8 mouse cellular contexts compared by ENCODE assay signal in genomic region chr4:152283186-152283950, GRCm38 (mm10). TPM values are rescaled to one million over a fixed set of nuclear protein-coding genes. Genes with fewer than 3 reads are reported as not detected.
DNase-seq lines count a peak whose midpoint lies in the region; ATAC-seq lines count a peak whose summit lies in the region.

No protein-coding gene starts in this region.

- ATAC-seq in hindbrain, embryonic 15.5 days (ENCODE audit: low FRiP score, low read depth) = peak; percentile 70

- H3K36me3 ChIP-seq in hindbrain, embryonic 15.5 days = no peaks in the 10 kb centered on the region

- peak; percentile 86 for DNase-seq in Muller cell, postnatal 12 days (ENCODE audit: inconsistent ontology term)
- peak; percentile 87 to 92 for DNase-seq in cerebellum, postnatal 25 days
- DNase-seq in gastrocnemius, adult 18-20 months (ENCODE audit: low spot score) = peak; percentile 81
- peak; percentile 82 to 83 for DNase-seq in layer of hippocampus, postnatal 36 days
- DNase-seq in lung, postnatal 14 days = peak; percentile 89
- DNase-seq in retina, adult 2 months (ENCODE audit: low read depth, low spot score) = peak; percentile 74
- DNase-seq in thymus, postnatal 25 days = peak; percentile 87

- H3K4me1 ChIP-seq in hindbrain, embryonic 15.5 days (replicated peaks) = peaks cover 39% of the 10 kb centered on the region

- H3K9me3 ChIP-seq in hindbrain, embryonic 15.5 days = no peaks in the 10 kb centered on the region

- peak overlapping the region; percentile 64 for H3K4me2 ChIP-seq in hindbrain, embryonic 15.5 days

- H3K27ac ChIP-seq in hindbrain, embryonic 15.5 days (replicated peaks) = no peak overlapping the region

- H3K4me3 ChIP-seq in hindbrain, embryonic 15.5 days = peak overlapping the region; percentile 35

- peaks cover 93% of the 10 kb centered on the region for H3K27me3 ChIP-seq in hindbrain, embryonic 15.5 days

- 7% methylated on average over 70 of the region's 70 CpGs for WGBS in hindbrain, embryonic 15.5 days

- peak overlapping the region; percentile 36 for H3K9ac ChIP-seq in hindbrain, embryonic 15.5 days

RNA-seq across cellular contexts. Expression of gene Hes3, which starts 8.1 kb away (rescaled TPM):
- not detected for total RNA-seq in gastrocnemius, adult 18-20 months (2021)
- polyA plus RNA-seq in hindbrain, embryonic 15.5 days (2015; fragmentation: Nextera tagmentation; extraction: Ambion mirVana) = 0.47 and 3.0 TPM in 2 replicates
- total RNA-seq in layer of hippocampus, postnatal 36 days (2021) = not detected

RNA-seq across cellular contexts. Expression of gene Gpr153, which starts 9.3 kb away (rescaled TPM):
- total RNA-seq in gastrocnemius, adult 18-20 months (2021) = 1 to 10 TPM; 3.4 to 4.5 TPM
- polyA plus RNA-seq in hindbrain, embryonic 15.5 days (2015; fragmentation: Nextera tagmentation; extraction: Ambion mirVana) = 18.4 and 21.7 TPM in 2 replicates
- total RNA-seq in layer of hippocampus, postnatal 36 days (2021) = 1 to 10 TPM; 5.3 to 6.1 TPM

RNA-seq across cellular contexts. Expression of gene Icmt, which starts 13.7 kb away (rescaled TPM):
- 10 to 100 TPM; 19.8 to 19.9 TPM for total RNA-seq in gastrocnemius, adult 18-20 months (2021)
- 18.3 and 22.2 TPM in 2 replicates for polyA plus RNA-seq in hindbrain, embryonic 15.5 days (2015; fragmentation: Nextera tagmentation; extraction: Ambion mirVana)
- 10 to 100 TPM; 43.9 to 44.7 TPM for total RNA-seq in layer of hippocampus, postnatal 36 days (2021)

RNA-seq across cellular contexts. Expression of gene Rnf207, which starts 35.4 kb away (rescaled TPM):
- not detected for total RNA-seq in gastrocnemius, adult 18-20 months (2021)
- polyA plus RNA-seq in hindbrain, embryonic 15.5 days (2015; fragmentation: Nextera tagmentation; extraction: Ambion mirVana) = 8.6 and 8.8 TPM in 2 replicates
- 1 to 10 TPM; 4.7 to 6.1 TPM for total RNA-seq in layer of hippocampus, postnatal 36 days (2021)

RNA-seq across cellular contexts. Expression of gene Rpl22, which starts 42.2 kb away (rescaled TPM):
- 100 to 1,000 TPM; 249 to 251 TPM for total RNA-seq in gastrocnemius, adult 18-20 months (2021)
- 135 and 176 TPM in 2 replicates for polyA plus RNA-seq in hindbrain, embryonic 15.5 days (2015; fragmentation: Nextera tagmentation; extraction: Ambion mirVana)
- total RNA-seq in layer of hippocampus, postnatal 36 days (2021) = 100 to 1,000 TPM; 203 TPM
